Mouse (Mus musculus) heart, embryonic 13.5 days (tissue): Measurements from ENCODE around the gene Mga. TPM values are rescaled to one million over a fixed set of nuclear protein-coding genes. Genes with fewer than 3 reads are reported as not detected.

Experiments
- ATAC-seq: fragments of 200-750 bp; cut with Nextera tagmentation; 2 replicates; pipeline ENCODE4 v1.8.0; 2017; ENCODE audit warnings: moderate TSS enrichment; ENCODE audit not compliant: insufficient number of reproducible peaks, low FRiP score, low TSS enrichment; ENCODE audit errors: extremely low read depth
- H3K27ac ChIP-seq: fragments of 300-500 bp; sonication (generic); replicated peaks from 2 replicates; pipeline ENCODE4 v1.5.1; 2015; ENCODE audit warnings: moderate library complexity, mild to moderate bottlenecking, inconsistent platforms
- H3K27me3 ChIP-seq: fragments of 300-500 bp; sonication (generic); replicated peaks from 2 replicates; pipeline ENCODE4 v1.6.1; 2015; ENCODE audit warnings: mild to moderate bottlenecking, inconsistent platforms
- H3K36me3 ChIP-seq: fragments of 300-500 bp; sonication (generic); 2 replicates; pipeline ENCODE4 v1.6.1; 2015; ENCODE audit warnings: mild to moderate bottlenecking, inconsistent platforms
- H3K4me1 ChIP-seq: fragments of 300-500 bp; sonication (generic); 2 replicates; pipeline ENCODE4 v1.6.1; 2015; ENCODE audit warnings: inconsistent platforms
- H3K4me2 ChIP-seq: fragments of 300-500 bp; sonication (generic); 2 replicates; pipeline ENCODE4 v1.6.1; 2015; ENCODE audit warnings: inconsistent platforms, mild to moderate bottlenecking, moderate library complexity
- H3K4me3 ChIP-seq: fragments of 300-500 bp; sonication (generic); 2 replicates; pipeline ENCODE4 v1.5.1; 2015; ENCODE audit warnings: moderate library complexity, mild to moderate bottlenecking, inconsistent platforms
- H3K9ac ChIP-seq: fragments of 300-500 bp; sonication (generic); 2 replicates; pipeline ENCODE4 v1.6.1; 2015; ENCODE audit warnings: inconsistent platforms, mild to moderate bottlenecking, moderate library complexity
- H3K9me3 ChIP-seq: fragments of 300-500 bp; sonication (generic); 2 replicates; pipeline ENCODE4 v1.6.1; 2016; ENCODE audit warnings: inconsistent platforms
- WGBS: fragments of 180-500 bp; shearing (Covaris S2); methylation state at CpG from one replicate; pipeline ENCODE4 v1.1.7; 2015; ENCODE audit warnings: mixed read lengths; 5-methylcytosine and 5-hydroxymethylcytosine counted together
- polyA plus RNA-seq: library from polyadenylated mRNA; unstranded; fragments of >200 nt; fragmentation: Nextera tagmentation; extraction: Ambion mirVana; gene quantifications from 2 replicates; pipeline ENCODE4 v1.2.1, GENCODE M21; 2015

Gene Mga
- polyA plus RNA-seq: 15.4 and 17.7 TPM in 2 replicates

GRCm38 (mm10) chr2:119897090-119897732, at the start of gene Mga:
Mga (plus strand) TSS chr2:119897228.
- H3K36me3 ChIP-seq: peaks cover 6% of the 10 kb centered on the region; the same call in 1 of the 2 replicates
- peak within 1 kb of the TSS; percentile 64 for H3K4me3 ChIP-seq
- peak within 1 kb of the TSS; percentile 96 for H3K4me2 ChIP-seq
- ATAC-seq: peak; percentile 93
- peak within 1 kb of the TSS; percentile 78 for H3K9ac ChIP-seq
- H3K9me3 ChIP-seq: no peaks in the 10 kb centered on the region
- WGBS: under 1% methylated on average over 58 of the region's 58 CpGs
- H3K4me1 ChIP-seq: peaks cover 39% of the 10 kb centered on the region
- H3K27ac ChIP-seq: peak within 1 kb of the TSS; percentile 93
- H3K27me3 ChIP-seq: no peaks in the 10 kb centered on the region

- Histone ChIP-seq H3K27ac (no peak overlapping the region), H3K9ac (no peak overlapping the region), H3K4me2 (no peak overlapping the region), H3K36me3 (no peaks in the 10 kb centered on the region), H3K4me3 (no peak overlapping the region), H3K4me1 (no peaks in the 10 kb centered on the region), H3K27me3 (0 out of 2 replicates have a peak, but pooled peaks cover 4% of the 10 kb centered on the region), H3K9me3 (no peaks in the 10 kb centered on the region)
- WGBS: 82% methylated on average over 4 of the region's 4 CpGs
- ATAC-seq: no peak
Measured at GRCm38 (mm10) chr2:119853811-119854210, 43.2 kb upstream of the Mga start.

- no peak overlapping the region for H3K27ac ChIP-seq
- H3K27me3 ChIP-seq: 0 out of 2 replicates have a peak, but pooled peaks cover 4% of the 10 kb centered on the region
- no peaks in the 10 kb centered on the region for H3K4me1 ChIP-seq
- ATAC-seq: no peak
- H3K36me3 ChIP-seq: no peaks in the 10 kb centered on the region
- no peak overlapping the region for H3K4me2 ChIP-seq
- no peaks in the 10 kb centered on the region for H3K9me3 ChIP-seq
- H3K4me3 ChIP-seq: no peak overlapping the region
- no peak overlapping the region for H3K9ac ChIP-seq
- 58% methylated on average over 6 of the region's 6 CpGs for WGBS
Measured at GRCm38 (mm10) chr2:119855310-119855850, 41.6 kb upstream of the Mga start.

- Histone ChIP-seq H3K27me3 (0 out of 2 replicates have a peak, but pooled peaks cover 4% of the 10 kb centered on the region), H3K9me3 (no peaks in the 10 kb centered on the region), H3K4me1 (no peaks in the 10 kb centered on the region), H3K4me3 (no peak overlapping the region), H3K27ac (no peak overlapping the region), H3K36me3 (no peaks in the 10 kb centered on the region), H3K4me2 (no peak overlapping the region), H3K9ac (no peak overlapping the region)
- no peak for ATAC-seq
- WGBS: 86% methylated on average over 2 of the region's 2 CpGs
Measured at GRCm38 (mm10) chr2:119857341-119857740, 39.7 kb upstream of the Mga start.

- H3K9ac ChIP-seq: no peak overlapping the region
- 56% methylated on average over 4 of the region's 4 CpGs for WGBS
- H3K27ac ChIP-seq: no peak overlapping the region
- H3K27me3 ChIP-seq: peaks cover 12% of the 10 kb centered on the region
- H3K9me3 ChIP-seq: no peaks in the 10 kb centered on the region
- no peak overlapping the region for H3K4me3 ChIP-seq
- no peaks in the 10 kb centered on the region for H3K36me3 ChIP-seq
- no peaks in the 10 kb centered on the region for H3K4me1 ChIP-seq
- no peak overlapping the region for H3K4me2 ChIP-seq
- ATAC-seq: no peak
Measured at GRCm38 (mm10) chr2:119864484-119864883, 32.5 kb upstream of the Mga start.

GRCm38 (mm10) chr2:119872371-119873104, 24.5 kb upstream of the Mga start:
- ATAC-seq: peak; percentile 81
- under 1% methylated on average over 69 of the region's 73 CpGs for WGBS

GRCm38 (mm10) chr2:119873105-119873464, 23.9 kb upstream of the Mga start:
- H3K27ac ChIP-seq: peak overlapping the region; percentile 60
- H3K4me2 ChIP-seq: peak overlapping the region; percentile 87
- H3K9ac ChIP-seq: peak overlapping the region; percentile 83
- peaks cover 3% of the 10 kb centered on the region for H3K36me3 ChIP-seq
- peaks cover 6% of the 10 kb centered on the region; the same call in 1 of the 2 replicates for H3K27me3 ChIP-seq
- ATAC-seq: peak; percentile 72; the same call in 1 of the 2 replicates
- peak overlapping the region; percentile 65 for H3K4me3 ChIP-seq
- peaks cover 6% of the 10 kb centered on the region for H3K4me1 ChIP-seq
- WGBS: 1% methylated on average over 39 of the region's 39 CpGs
- no peaks in the 10 kb centered on the region for H3K9me3 ChIP-seq

More at GRCm38 (mm10) chr2:119872371-119873104, 24.5 kb upstream of the Mga start:
- H3K9ac ChIP-seq: peak overlapping the region; percentile 83
- no peaks in the 10 kb centered on the region for H3K36me3 ChIP-seq
- peaks cover 6% of the 10 kb centered on the region; the same call in 1 of the 2 replicates for H3K27me3 ChIP-seq
- peak overlapping the region; percentile 87 for H3K4me2 ChIP-seq
- peak overlapping the region; percentile 65 for H3K4me3 ChIP-seq
- H3K9me3 ChIP-seq: no peaks in the 10 kb centered on the region
- peaks cover 6% of the 10 kb centered on the region for H3K4me1 ChIP-seq
- peak overlapping the region; percentile 60 for H3K27ac ChIP-seq

- no peak for ATAC-seq
- H3K27ac ChIP-seq: no peak overlapping the region
- no peak overlapping the region for H3K4me2 ChIP-seq
- H3K36me3 ChIP-seq: peaks cover 3% of the 10 kb centered on the region
- H3K9me3 ChIP-seq: no peaks in the 10 kb centered on the region
- H3K4me3 ChIP-seq: no peak overlapping the region
- H3K4me1 ChIP-seq: peaks cover 6% of the 10 kb centered on the region
- H3K9ac ChIP-seq: no peak overlapping the region
- peaks cover 3% of the 10 kb centered on the region; the same call in 1 of the 2 replicates for H3K27me3 ChIP-seq
Measured at GRCm38 (mm10) chr2:119875981-119876380, 21.0 kb upstream of the Mga start.

- Histone ChIP-seq H3K4me2 (no peak overlapping the region), H3K27me3 (no peaks in the 10 kb centered on the region), H3K36me3 (no peaks in the 10 kb centered on the region), H3K9me3 (no peaks in the 10 kb centered on the region), H3K27ac (no peak overlapping the region), H3K4me1 (peaks cover 19% of the 10 kb centered on the region), H3K4me3 (no peak overlapping the region), H3K9ac (no peak overlapping the region)
- WGBS: 88% methylated on average over 3 of the region's 3 CpGs
- no peak for ATAC-seq
Measured at GRCm38 (mm10) chr2:119887201-119887600, 9.8 kb upstream of the Mga start.

- peak; percentile 76 for ATAC-seq
- Histone ChIP-seq H3K27me3 (no peaks in the 10 kb centered on the region), H3K4me3 (peak overlapping the region; percentile 64), H3K27ac (peak overlapping the region; percentile 93), H3K9me3 (no peaks in the 10 kb centered on the region), H3K4me2 (peak overlapping the region; percentile 96), H3K4me1 (peaks cover 39% of the 10 kb centered on the region), H3K36me3 (0 out of 2 replicates have a peak, but pooled peaks cover 4% of the 10 kb centered on the region), H3K9ac (peak overlapping the region; percentile 78)
- 12% methylated on average over 19 of the region's 19 CpGs for WGBS
Measured at GRCm38 (mm10) chr2:119896553-119897089, 407 bp upstream of the Mga start.

GRCm38 (mm10) chr2:119898141-119898594, 1.1 kb downstream of the Mga start:
- ATAC-seq: no peak
- Histone ChIP-seq H3K27me3 (no peaks in the 10 kb centered on the region), H3K9ac (peak overlapping the region; percentile 78), H3K9me3 (no peaks in the 10 kb centered on the region), H3K36me3 (peaks cover 16% of the 10 kb centered on the region), H3K4me1 (peaks cover 46% of the 10 kb centered on the region), H3K27ac (peak overlapping the region; percentile 93), H3K4me2 (peak overlapping the region; percentile 96), H3K4me3 (peak overlapping the region; percentile 64)
- 5% methylated on average over 19 of the region's 19 CpGs for whole genome bisulfite sequencing
